Mouse (Mus musculus): Measurements from ENCODE around the gene Dnajc3.

- TF ChIP-seq POLR2A (IDR thresholded peaks at IDR 0.05; ENCODE audit: low read depth, low read length): no peak
- TF ChIP-seq CTCF (IDR thresholded peaks at IDR 0.05; ENCODE audit: extremely low read depth, insufficient read length, insufficient replicate concordance, low read depth, low read length): no peak
Observed at GRCm38 (mm10) chr14:118899940-118900339, 37.8 kb upstream of the Dnajc3 start.

All from small intestine, adult 2 months (tissue).